ENCODE assay signal across 18 mouse cellular contexts in genomic region chr11:90284623-90285022, GRCm38 (mm10).
"Had no signal": no experiment of that assay in that cellular context is flagged by ENCODE, and none has a peak within 500 bp of the region (broad histone marks: within the 10 kb centered on the region; RNA-seq: fewer than 3 reads in every experiment).

No protein-coding gene starts in this region.

- H3K36me3 ChIP-seq: midbrain, embryonic 10.5 days; midbrain, embryonic 12.5 days; neural tube, embryonic 13.5 days; neural tube, embryonic 15.5 days had no signal

- H3K9me3 ChIP-seq: midbrain, embryonic 10.5 days; midbrain, embryonic 12.5 days; neural tube, embryonic 13.5 days; neural tube, embryonic 15.5 days had no signal

- H3K27ac ChIP-seq: midbrain, embryonic 10.5 days; midbrain, embryonic 12.5 days; neural tube, embryonic 13.5 days; neural tube, embryonic 15.5 days had no signal

- H3K4me2 ChIP-seq: lung, embryonic 14.5 days; midbrain, embryonic 12.5 days; neural tube, embryonic 13.5 days; neural tube, embryonic 15.5 days had no signal

- H3K4me3 ChIP-seq: midbrain, embryonic 10.5 days; midbrain, embryonic 12.5 days; myocyte; neural tube, embryonic 13.5 days; neural tube, embryonic 15.5 days had no signal

- H3K4me1 ChIP-seq: midbrain, embryonic 10.5 days; midbrain, embryonic 12.5 days; neural tube, embryonic 15.5 days had no signal

- H3K27me3 ChIP-seq: midbrain, embryonic 12.5 days; neural tube, embryonic 13.5 days; neural tube, embryonic 15.5 days had no signal

- DNase-seq: lung, embryonic 14.5 days; lung, postnatal 10 days; lung, postnatal 4 days; midbrain, embryonic 14.5 days; retina, postnatal 1 day; right cerebral cortex, adult 18-20 months; right cerebral cortex, postnatal 25 days; right cerebral cortex, postnatal 4 days; spleen, adult 18-20 months; thymus, adult 18-20 months; thymus, postnatal 14 days; thymus, postnatal 36 days had no signal

- H3K9ac ChIP-seq: lung, embryonic 14.5 days; midbrain, embryonic 12.5 days; neural tube, embryonic 13.5 days; neural tube, embryonic 15.5 days had no signal

- ATAC-seq: midbrain, embryonic 16.5 days had no signal
